Mouse (Mus musculus): Measurements from ENCODE around the gene Cnn1. TPM values are rescaled to one million over a fixed set of nuclear protein-coding genes. Genes with fewer than 3 reads are reported as not detected.
A peak's percentile ranks its signal among the peaks of the same experiment; 100 is the strongest.

Cnn1 gene
- total RNA-seq (2022) = 1 to 10 TPM; 1.7 to 4.9 (median 2.1) TPM

- no peak for DNase-seq (ENCODE audit: low spot score in 2 of 2)
These were observed at the start of gene Cnn1 for GRCm38 (mm10) chr9:22098993-22099696. Cnn1 (plus strand) TSS chr9:22099216.

GRCm38 (mm10) chr9:22049315-22049714, 49.7 kb upstream of the Cnn1 start:
- no peak for DNase-seq (ENCODE audit: low spot score in 2 of 2)

GRCm38 (mm10) chr9:22049721-22050270, 49.2 kb upstream of the Cnn1 start:
- no peak for DNase-seq (ENCODE audit: low spot score in 2 of 2)

GRCm38 (mm10) chr9:22050351-22050889, 48.6 kb upstream of the Cnn1 start:
- DNase-seq (ENCODE audit: low spot score in 2 of 2) = no peak

- DNase-seq (ENCODE audit: low spot score in 2 of 2) = no peak
These were observed 47.7 kb upstream of the Cnn1 start for GRCm38 (mm10) chr9:22051161-22051957.

GRCm38 (mm10) chr9:22051958-22052254, 47.1 kb upstream of the Cnn1 start, which contains the start of gene Elavl3:
Elavl3 (minus strand) TSS chr9:22052023.
- no peak for DNase-seq (ENCODE audit: low spot score in 2 of 2)

DNA sequence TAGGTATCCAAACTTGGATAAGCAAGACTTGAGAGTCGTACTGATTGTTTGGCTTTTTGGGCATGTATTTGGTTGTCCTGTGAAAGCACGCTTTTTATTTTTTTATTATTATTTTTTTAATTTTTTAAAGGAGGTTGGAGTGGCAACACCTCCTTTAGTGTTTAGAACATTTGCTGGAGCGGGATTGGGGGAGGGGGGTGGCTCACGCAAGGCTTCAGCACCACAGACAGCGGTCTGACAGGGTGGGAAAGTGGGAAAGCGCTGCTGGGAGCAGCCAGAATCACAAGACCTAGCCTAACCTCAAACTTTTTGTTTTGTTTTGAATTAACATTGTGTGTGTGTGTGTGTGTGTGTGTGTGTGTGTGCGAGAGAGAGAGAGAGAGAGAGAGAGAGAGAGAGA, 45.4 kb upstream of the Cnn1 start:
- DNase-seq (ENCODE audit: low spot score in 2 of 2) = no peak

DNA sequence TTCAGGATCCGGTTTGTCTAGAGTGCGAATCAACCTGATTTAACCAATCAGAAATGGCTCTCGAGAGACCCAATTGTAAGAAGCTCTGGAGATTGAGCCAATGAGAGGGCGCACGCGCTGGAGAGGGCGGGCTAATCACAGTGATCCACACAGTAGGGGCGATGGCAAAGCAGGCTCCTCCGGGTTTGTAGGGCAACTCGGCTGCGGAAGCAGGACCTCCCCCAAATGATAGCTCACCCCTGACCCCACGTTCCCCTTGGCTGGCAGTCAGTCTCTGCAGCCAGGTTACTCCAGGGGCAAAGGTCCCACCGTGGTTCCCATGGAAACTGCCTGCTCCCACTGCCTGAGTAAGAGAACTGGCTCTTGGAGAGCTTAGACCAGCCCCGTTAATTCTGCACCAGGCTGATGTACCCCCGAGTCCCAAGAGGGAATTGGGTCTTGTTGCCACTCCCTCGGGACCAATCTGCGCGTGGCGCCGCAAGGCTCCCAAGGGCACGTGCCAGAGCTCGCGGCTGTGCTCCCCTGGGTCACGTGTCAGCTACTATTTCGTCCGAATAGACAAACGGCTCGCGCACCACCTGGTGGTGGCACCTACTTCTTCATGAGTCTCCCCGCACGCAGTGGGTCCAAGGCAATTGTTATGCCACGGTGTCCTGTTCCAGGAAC, 44.5 kb upstream of the Cnn1 start:
- no peak for DNase-seq (ENCODE audit: low spot score in 2 of 2)

GRCm38 (mm10) chr9:22055713-22056112, 43.3 kb upstream of the Cnn1 start:
- DNase-seq (ENCODE audit: low spot score in 2 of 2) = no peak

DNA sequence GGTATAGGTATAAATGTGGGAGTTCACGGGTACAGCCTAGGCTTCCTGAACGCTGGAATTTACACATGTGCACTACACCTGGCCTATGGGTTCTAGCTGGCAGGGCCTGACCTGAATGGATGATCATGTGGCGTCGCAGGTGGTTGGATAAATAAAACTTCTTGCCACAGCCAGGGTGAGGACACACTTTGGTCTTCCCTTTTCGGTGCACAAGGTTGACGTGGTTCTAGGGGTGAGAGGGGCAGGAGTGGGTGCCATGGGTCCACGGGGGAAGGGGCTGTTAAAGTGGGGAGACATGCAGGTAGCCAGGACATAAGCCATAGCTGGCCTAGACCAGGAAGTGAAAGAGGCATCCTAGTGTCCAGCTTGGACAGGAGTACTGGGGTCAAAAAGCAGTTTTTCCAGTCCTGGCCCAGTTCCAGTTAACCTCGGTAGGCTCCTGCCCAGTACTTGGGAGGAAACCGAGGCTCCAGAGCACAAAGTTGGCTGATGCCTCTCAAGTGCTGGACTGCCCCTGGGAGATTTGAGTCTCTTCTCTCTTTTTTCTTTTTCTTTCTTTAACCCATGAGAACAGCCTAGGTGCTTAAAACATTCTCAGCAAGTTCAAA, 42.6 kb upstream of the Cnn1 start:
- DNase-seq (ENCODE audit: low spot score in 2 of 2) = no peak

DNA sequence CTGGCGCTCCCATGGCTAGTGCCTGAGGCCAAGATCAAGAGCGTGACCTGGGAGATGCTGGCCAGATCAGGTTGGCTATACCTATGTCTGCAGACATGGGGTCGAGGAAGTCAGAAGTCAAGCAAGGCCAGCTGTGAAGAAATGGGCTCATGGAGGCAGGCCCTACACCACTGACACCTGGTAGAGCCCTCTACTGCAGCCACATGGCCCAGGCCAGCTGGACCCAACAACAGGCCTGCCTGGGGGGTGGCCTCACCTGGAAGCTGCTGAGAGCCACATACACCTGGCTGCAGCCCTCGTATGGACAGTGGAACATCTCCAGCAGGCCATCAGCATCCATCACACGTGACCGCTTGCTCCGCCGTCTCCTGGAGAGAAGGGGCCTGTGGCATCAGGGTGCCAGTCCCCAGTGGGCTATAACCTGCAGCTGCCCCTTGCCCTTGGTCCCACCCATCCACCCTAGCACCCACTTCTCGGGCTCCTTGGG, 41.9 kb upstream of the Cnn1 start:
- DNase-seq (ENCODE audit: low spot score in 2 of 2) = no peak

GRCm38 (mm10) chr9:22058011-22058424, 41.0 kb upstream of the Cnn1 start:
- DNase-seq (ENCODE audit: low spot score in 2 of 2) = no peak

DNA sequence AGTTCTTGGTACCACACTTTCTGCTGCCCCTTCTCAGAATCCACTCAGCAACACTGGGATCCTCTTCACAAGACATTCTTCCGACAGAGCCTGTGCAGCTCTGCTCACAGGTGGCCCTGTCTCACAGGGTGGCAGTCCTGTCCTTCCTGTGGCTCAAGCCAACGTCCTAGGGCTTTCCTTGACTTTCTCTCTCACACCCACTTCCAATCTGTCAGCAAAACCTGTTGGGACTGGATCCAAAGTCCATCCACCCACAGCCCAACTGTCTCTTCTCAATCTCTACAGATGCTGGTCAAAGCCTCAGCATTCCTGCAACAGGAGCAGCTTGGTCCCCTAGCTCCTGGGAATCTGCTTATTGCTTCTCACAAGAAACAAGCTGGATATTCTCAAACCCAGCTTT, 37.7 kb upstream of the Cnn1 start:
- DNase-seq (ENCODE audit: low spot score in 2 of 2) = no peak

- no peak for DNase-seq (ENCODE audit: low spot score in 2 of 2)
These were observed 34.7 kb upstream of the Cnn1 start for GRCm38 (mm10) chr9:22064341-22064740.

DNA sequence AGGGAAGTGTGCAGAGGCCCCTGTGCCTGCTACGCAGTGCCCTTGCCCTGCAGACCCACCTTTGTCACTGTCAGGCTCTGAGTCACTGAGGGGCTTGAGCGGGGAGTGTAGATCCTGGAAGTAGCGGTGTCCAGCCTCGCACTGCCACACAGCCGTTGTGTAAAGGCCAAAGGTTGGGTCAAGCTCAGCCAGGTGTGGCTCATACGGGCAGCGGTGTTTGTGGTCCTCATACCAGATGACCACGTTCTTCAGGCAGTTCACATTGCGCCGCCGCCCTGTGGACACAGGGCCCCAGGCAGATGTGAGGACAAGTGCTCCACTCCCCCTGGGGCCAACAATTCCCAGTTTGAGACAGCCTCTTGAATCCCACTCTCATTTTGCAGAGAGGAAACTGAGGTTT, 33.4 kb upstream of the Cnn1 start:
- DNase-seq (ENCODE audit: low spot score in 2 of 2) = no peak

GRCm38 (mm10) chr9:22066433-22066832, 32.6 kb upstream of the Cnn1 start:
- DNase-seq (ENCODE audit: low spot score in 2 of 2) = no peak

- DNase-seq (ENCODE audit: low spot score in 2 of 2) = no peak
These were observed 31.8 kb upstream of the Cnn1 start for GRCm38 (mm10) chr9:22067195-22067594.

DNA sequence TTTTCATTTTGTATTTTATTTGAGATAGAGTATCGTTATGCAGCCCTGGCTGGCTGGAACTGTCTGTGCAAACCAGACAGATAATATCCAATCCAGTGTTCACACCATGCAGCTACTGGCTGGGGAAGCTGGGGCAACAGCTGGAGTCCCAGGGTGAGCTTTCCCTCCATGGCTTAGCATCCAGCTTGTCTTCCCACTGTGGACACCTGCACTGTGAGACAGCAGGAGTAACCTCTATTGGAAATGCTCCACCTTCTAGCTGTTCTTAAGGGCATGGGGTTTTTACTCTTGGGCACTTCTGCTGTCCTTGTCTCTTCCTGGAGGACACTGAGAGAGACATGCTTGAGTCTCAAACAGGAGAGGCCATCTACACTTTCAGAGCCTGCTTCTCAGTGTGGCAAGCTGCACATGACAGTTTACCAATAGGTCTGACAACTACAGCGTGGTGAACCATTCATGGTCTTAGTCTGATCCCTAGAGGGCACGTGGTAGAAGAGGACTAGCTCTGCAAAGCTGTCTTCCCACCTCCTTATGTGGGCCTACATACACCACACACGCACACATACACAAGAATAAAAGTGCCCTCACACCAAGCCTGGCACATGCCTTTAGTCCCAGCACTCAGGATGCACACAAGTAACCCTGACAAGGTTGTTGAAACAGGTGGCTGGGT, 29.0 kb upstream of the Cnn1 start:
- no peak for DNase-seq (ENCODE audit: low spot score in 2 of 2)

- DNase-seq (ENCODE audit: low spot score in 2 of 2) = peak; percentile 92 to 96
These were observed 28.0 kb upstream of the Cnn1 start, which contains the start of the genes Gm49318 and Zfp653 for GRCm38 (mm10) chr9:22070791-22071573. Gm49318 (minus strand) TSS chr9:22071259. Zfp653 (minus strand) TSS chr9:22071376.

DNA sequence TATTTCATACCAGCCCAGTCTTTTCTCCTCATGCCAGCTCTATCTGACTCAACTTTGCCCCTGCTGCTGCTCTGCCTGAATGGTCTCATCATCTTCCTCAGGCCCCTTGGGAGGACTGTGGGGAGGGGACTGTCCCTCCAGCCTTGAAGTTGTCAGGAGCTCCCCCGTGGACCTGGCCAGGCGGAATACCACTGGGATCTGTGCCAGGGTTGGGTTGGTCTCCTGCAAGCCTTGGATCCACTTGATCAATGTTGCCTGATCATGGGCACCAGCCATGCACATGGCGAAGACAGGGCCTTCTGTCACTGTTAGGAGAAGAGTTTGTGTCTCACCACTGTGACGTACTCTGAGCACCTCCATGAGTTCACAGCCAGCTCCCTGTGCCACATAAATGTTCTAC, 26.7 kb upstream of the Cnn1 start:
- DNase-seq (ENCODE audit: low spot score in 2 of 2) = no peak

Data from gastrocnemius, adult 8-10 months (tissue).